Mouse (Mus musculus) embryonic facial prominence, embryonic 15.5 days (tissue): ENCODE measurements at regions not wholly inside any gene's neighbourhood (a gene's known extent, or its start where the extent isn't known, plus 50 kb on each side); places are given as distances from the start of the nearest gene placed in this dataset.
A peak's percentile ranks its signal among the peaks of the same experiment; 100 is the strongest.

Source experiments
- ATAC-seq: fragments of 200-750 bp; cut with Nextera tagmentation; 2 replicates; pipeline ENCODE4 v1.8.0; 2017; ENCODE audit warnings: low read depth, moderate TSS enrichment; ENCODE audit not compliant: insufficient number of reproducible peaks, low FRiP score, low TSS enrichment
- H3K27ac ChIP-seq: fragments of 300-500 bp; sonication (generic); replicated peaks from 2 replicates; pipeline ENCODE4 v1.5.1; 2015; ENCODE audit warnings: mild to moderate bottlenecking, inconsistent platforms
- H3K27me3 ChIP-seq: fragments of 300-500 bp; sonication (generic); 2 replicates; pipeline ENCODE4 v1.6.1; 2015; ENCODE audit warnings: inconsistent platforms
- H3K36me3 ChIP-seq: fragments of 300-500 bp; sonication (generic); 2 replicates; pipeline ENCODE4 v1.6.1; 2015; ENCODE audit warnings: mild to moderate bottlenecking, inconsistent platforms
- H3K4me1 ChIP-seq: fragments of 300-500 bp; sonication (generic); 2 replicates; pipeline ENCODE4 v1.6.1; 2015; ENCODE audit warnings: inconsistent platforms
- H3K4me2 ChIP-seq: fragments of 300-500 bp; sonication (generic); replicated peaks from 2 replicates; pipeline ENCODE4 v1.6.1; 2015; ENCODE audit warnings: mild to moderate bottlenecking, inconsistent platforms
- H3K4me3 ChIP-seq: fragments of 300-500 bp; sonication (generic); replicated peaks from 2 replicates; pipeline ENCODE4 v1.5.1; 2015; ENCODE audit warnings: mild to moderate bottlenecking, inconsistent platforms
- H3K9ac ChIP-seq: fragments of 300-500 bp; sonication (generic); 2 replicates; pipeline ENCODE4 v1.6.1; 2015; ENCODE audit warnings: inconsistent platforms
- H3K9me3 ChIP-seq: fragments of 300-500 bp; sonication (generic); replicated peaks from 2 replicates; pipeline ENCODE4 v1.6.1; 2016; ENCODE audit warnings: inconsistent platforms
- WGBS: fragments of 180-500 bp; shearing (Covaris S2); methylation state at CpG from one replicate; pipeline ENCODE4 v1.1.7; 2015; 5-methylcytosine and 5-hydroxymethylcytosine counted together

GRCm38 (mm10) chr15:63238601-63239000, 606.4 kb downstream of the Gsdmc2 start:
- no peak overlapping the region for H3K4me2 ChIP-seq
- no peak overlapping the region for H3K4me3 ChIP-seq
- no peak overlapping the region for H3K27ac ChIP-seq
- H3K4me1 ChIP-seq: no peaks in the 10 kb centered on the region
- no peaks in the 10 kb centered on the region for H3K27me3 ChIP-seq
- H3K9me3 ChIP-seq: no peaks in the 10 kb centered on the region
- no peaks in the 10 kb centered on the region for H3K36me3 ChIP-seq
- ATAC-seq: no peak
- WGBS: 54% methylated on average over 3 of the region's 3 CpGs
- H3K9ac ChIP-seq: no peak overlapping the region

GRCm38 (mm10) chr15:63218393-63219060, 626.5 kb downstream of the Gsdmc2 start:
- 54% methylated on average over 2 of the region's 2 CpGs for WGBS
- ATAC-seq: no peak

GRCm38 (mm10) chr15:63205150-63205549, 639.8 kb downstream of the Gsdmc2 start:
- no peaks in the 10 kb centered on the region for H3K36me3 ChIP-seq
- 97% methylated on average over 1 of the region's 1 CpGs for WGBS
- H3K4me3 ChIP-seq: no peak overlapping the region
- no peak for ATAC-seq
- no peaks in the 10 kb centered on the region for H3K9me3 ChIP-seq
- H3K4me1 ChIP-seq: no peaks in the 10 kb centered on the region
- no peaks in the 10 kb centered on the region for H3K27me3 ChIP-seq
- H3K4me2 ChIP-seq: no peak overlapping the region
- no peak overlapping the region for H3K9ac ChIP-seq
- no peak overlapping the region for H3K27ac ChIP-seq

More at GRCm38 (mm10) chr15:63218393-63219060, 626.5 kb downstream of the Gsdmc2 start:
- no peaks in the 10 kb centered on the region for H3K36me3 ChIP-seq
- no peaks in the 10 kb centered on the region for H3K4me1 ChIP-seq
- no peaks in the 10 kb centered on the region for H3K27me3 ChIP-seq
- H3K4me3 ChIP-seq: no peak overlapping the region
- H3K9me3 ChIP-seq: no peaks in the 10 kb centered on the region
- no peak overlapping the region for H3K9ac ChIP-seq
- no peak overlapping the region for H3K4me2 ChIP-seq
- no peak overlapping the region for H3K27ac ChIP-seq

- no peak for ATAC-seq
Observed at GRCm38 (mm10) chr15:63195031-63195430, 649.9 kb downstream of the Gsdmc2 start.

GRCm38 (mm10) chr15:63194492-63194797, 650.5 kb downstream of the Gsdmc2 start:
- whole genome bisulfite sequencing: 11% methylated on average over 1 of the region's 1 CpGs

More at GRCm38 (mm10) chr15:63195031-63195430, 649.9 kb downstream of the Gsdmc2 start:
- Histone ChIP-seq H3K27me3 (no peaks in the 10 kb centered on the region), H3K9ac (no peak overlapping the region), H3K36me3 (no peaks in the 10 kb centered on the region), H3K4me3 (no peak overlapping the region), H3K27ac (no peak overlapping the region), H3K9me3 (no peaks in the 10 kb centered on the region), H3K4me2 (no peak overlapping the region), H3K4me1 (no peaks in the 10 kb centered on the region)
- WGBS: 73% methylated on average over 2 of the region's 2 CpGs

GRCm38 (mm10) chr15:63193617-63194491, 651.1 kb downstream of the Gsdmc2 start:
- H3K4me2 ChIP-seq: no peak overlapping the region
- no peaks in the 10 kb centered on the region for H3K4me1 ChIP-seq
- H3K9ac ChIP-seq: no peak overlapping the region
- no peaks in the 10 kb centered on the region for H3K27me3 ChIP-seq
- H3K36me3 ChIP-seq: no peaks in the 10 kb centered on the region
- H3K27ac ChIP-seq: no peak overlapping the region
- H3K4me3 ChIP-seq: no peak overlapping the region
- 57% methylated on average over 2 of the region's 2 CpGs for WGBS
- H3K9me3 ChIP-seq: no peaks in the 10 kb centered on the region
- no peak for ATAC-seq

More at GRCm38 (mm10) chr15:63194492-63194797, 650.5 kb downstream of the Gsdmc2 start:
- no peaks in the 10 kb centered on the region for H3K36me3 ChIP-seq
- no peak for ATAC-seq
- no peak overlapping the region for H3K4me2 ChIP-seq
- no peak overlapping the region for H3K4me3 ChIP-seq
- H3K27ac ChIP-seq: no peak overlapping the region
- no peaks in the 10 kb centered on the region for H3K9me3 ChIP-seq
- H3K4me1 ChIP-seq: no peaks in the 10 kb centered on the region
- no peak overlapping the region for H3K9ac ChIP-seq
- no peaks in the 10 kb centered on the region for H3K27me3 ChIP-seq

GRCm38 (mm10) chr15:63191731-63192130, 653.2 kb downstream of the Gsdmc2 start:
- H3K9me3 ChIP-seq: no peaks in the 10 kb centered on the region
- H3K4me1 ChIP-seq: no peaks in the 10 kb centered on the region
- WGBS: 51% methylated on average over 2 of the region's 2 CpGs
- no peaks in the 10 kb centered on the region for H3K27me3 ChIP-seq
- H3K27ac ChIP-seq: no peak overlapping the region
- no peaks in the 10 kb centered on the region for H3K36me3 ChIP-seq
- no peak overlapping the region for H3K9ac ChIP-seq
- no peak overlapping the region for H3K4me2 ChIP-seq
- H3K4me3 ChIP-seq: no peak overlapping the region
- ATAC-seq: no peak

- 30% methylated on average over 2 of the region's 2 CpGs for WGBS
- no peak overlapping the region for H3K4me3 ChIP-seq
Observed at GRCm38 (mm10) chr15:63190086-63190485, 654.9 kb downstream of the Gsdmc2 start.

GRCm38 (mm10) chr15:63171003-63171402, 674.0 kb downstream of the Gsdmc2 start:
- Histone ChIP-seq H3K9ac (no peak overlapping the region), H3K27ac (no peak overlapping the region), H3K27me3 (no peaks in the 10 kb centered on the region), H3K9me3 (no peaks in the 10 kb centered on the region), H3K4me2 (no peak overlapping the region), H3K36me3 (no peaks in the 10 kb centered on the region), H3K4me1 (no peaks in the 10 kb centered on the region), H3K4me3 (no peak overlapping the region)
- no peak for ATAC-seq

More at GRCm38 (mm10) chr15:63190086-63190485, 654.9 kb downstream of the Gsdmc2 start:
- no peaks in the 10 kb centered on the region for H3K4me1 ChIP-seq
- no peak for ATAC-seq
- no peaks in the 10 kb centered on the region for H3K9me3 ChIP-seq
- no peak overlapping the region for H3K4me2 ChIP-seq
- H3K27me3 ChIP-seq: no peaks in the 10 kb centered on the region
- H3K9ac ChIP-seq: no peak overlapping the region
- H3K36me3 ChIP-seq: no peaks in the 10 kb centered on the region
- 0 out of 2 replicates have a peak overlapping the region, but pooled peaks have one; percentile 18 for H3K27ac ChIP-seq

- no peaks in the 10 kb centered on the region for H3K27me3 ChIP-seq
- no peak overlapping the region for H3K4me2 ChIP-seq
- 0 out of 2 replicates have a peak overlapping the region, but pooled peaks have one; percentile 28 for H3K27ac ChIP-seq
- no peaks in the 10 kb centered on the region for H3K4me1 ChIP-seq
- WGBS: 26% methylated on average over 1 of the region's 1 CpGs
- no peaks in the 10 kb centered on the region for H3K36me3 ChIP-seq
- H3K9me3 ChIP-seq: no peaks in the 10 kb centered on the region
- H3K4me3 ChIP-seq: no peak overlapping the region
- H3K9ac ChIP-seq: no peak overlapping the region
- no peak; the same call in 1 of the 2 replicates for ATAC-seq
Observed at GRCm38 (mm10) chr15:63170171-63170570, 674.8 kb downstream of the Gsdmc2 start.

GRCm38 (mm10) chr15:63166411-63166810, 678.6 kb downstream of the Gsdmc2 start:
- H3K36me3 ChIP-seq: no peaks in the 10 kb centered on the region
- H3K4me1 ChIP-seq: 0 out of 2 replicates have a peak, but pooled peaks cover 7% of the 10 kb centered on the region
- no peaks in the 10 kb centered on the region for H3K9me3 ChIP-seq
- H3K4me2 ChIP-seq: no peak overlapping the region
- no peak overlapping the region for H3K4me3 ChIP-seq
- no peak for ATAC-seq
- no peak overlapping the region for H3K9ac ChIP-seq
- H3K27ac ChIP-seq: no peak overlapping the region
- no peaks in the 10 kb centered on the region for H3K27me3 ChIP-seq
